Comparison of ENCODE assay signal across 8 mouse cellular contexts in the genomic region with DNA sequence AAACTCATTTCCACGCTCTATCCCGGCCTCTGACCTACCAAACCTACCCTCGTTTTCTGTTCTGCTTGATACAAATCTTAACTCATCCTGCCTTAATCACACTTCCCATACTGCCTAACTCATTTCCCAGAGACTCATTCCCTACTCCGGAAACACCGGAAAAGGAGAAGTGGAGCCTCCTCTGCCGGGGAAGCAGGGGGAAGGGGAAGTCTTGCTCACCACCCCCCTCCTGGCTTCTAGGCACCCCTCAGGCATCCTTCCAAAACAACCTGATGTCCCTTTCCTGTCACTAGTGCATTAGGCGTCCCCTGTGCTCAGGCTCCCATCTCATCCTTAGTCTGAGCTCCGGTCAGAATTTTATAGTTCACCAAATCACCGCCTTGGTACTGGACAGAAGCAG. TPM values are rescaled to one million over a fixed set of nuclear protein-coding genes. Genes with fewer than 3 reads are reported as not detected.
DNase-seq lines count a peak whose midpoint lies in the region; ATAC-seq and TF ChIP-seq lines count a peak whose summit lies in the region.

No protein-coding gene starts in this region.

- WGBS in forebrain, postnatal 0 days = 57% methylated on average over 9 of the region's 9 CpGs
- WGBS in intestine, embryonic 14.5 days = 68% methylated on average over 9 of the region's 9 CpGs
- WGBS in lung, embryonic 15.5 days = 53% methylated on average over 9 of the region's 9 CpGs
- WGBS in thymus, adult 2 months = 88% methylated on average over 9 of the region's 9 CpGs

- no peaks in the 10 kb centered on the region for H3K9me3 ChIP-seq in forebrain, postnatal 0 days (ENCODE audit: low read length)
- no peaks in the 10 kb centered on the region for H3K9me3 ChIP-seq in intestine, embryonic 14.5 days (ENCODE audit: control insufficient read depth, low read length)
- no peaks in the 10 kb centered on the region for H3K9me3 ChIP-seq in lung, embryonic 15.5 days

- no peak for ATAC-seq in forebrain, postnatal 0 days
- no peak for ATAC-seq in intestine, embryonic 14.5 days (replicated peaks; ENCODE audit: low FRiP score, low TSS enrichment, low read depth)
- ATAC-seq in lung, embryonic 15.5 days (ENCODE audit: borderline replicate concordance, extremely low read depth, low FRiP score, low TSS enrichment) = no peak

- H3K4me2 ChIP-seq in forebrain, postnatal 0 days (ENCODE audit: low read depth) = peak overlapping the region; percentile 30
- H3K4me2 ChIP-seq in intestine, embryonic 14.5 days (ENCODE audit: low read length) = peak overlapping the region; percentile 20
- H3K4me2 ChIP-seq in lung, embryonic 15.5 days = peak overlapping the region; percentile 37

- peaks cover 49% of the 10 kb centered on the region for H3K4me1 ChIP-seq in bone marrow macrophage, adult 2 months (ENCODE audit: control insufficient read depth, insufficient read depth, low read length)
- H3K4me1 ChIP-seq in forebrain, postnatal 0 days (ENCODE audit: insufficient read depth) = peaks cover 18% of the 10 kb centered on the region
- H3K4me1 ChIP-seq in intestine, embryonic 14.5 days (replicated peaks; ENCODE audit: control insufficient read depth, insufficient read depth, low read length) = peaks cover 47% of the 10 kb centered on the region
- H3K4me1 ChIP-seq in lung, embryonic 15.5 days = peaks cover 56% of the 10 kb centered on the region
- H3K4me1 ChIP-seq in thymus, adult 2 months (replicated peaks; ENCODE audit: control insufficient read depth, insufficient read depth, low read length) = peaks cover 20% of the 10 kb centered on the region

- peak overlapping the region; percentile 26 for H3K4me3 ChIP-seq in bone marrow macrophage, adult 2 months (ENCODE audit: insufficient read depth, low read length)
- no peak overlapping the region for H3K4me3 ChIP-seq in forebrain, postnatal 0 days (ENCODE audit: low read depth, low read length)
- 0 out of 2 replicates have a peak overlapping the region, but pooled peaks have one; percentile 4 for H3K4me3 ChIP-seq in intestine, embryonic 14.5 days (ENCODE audit: low read depth, low read length)
- H3K4me3 ChIP-seq in lung, embryonic 15.5 days = peak overlapping the region; percentile 14; the same call in 1 of the 2 replicates
- H3K4me3 ChIP-seq in thymus, adult 2 months (ENCODE audit: control insufficient read depth, insufficient read depth, low read length) = no peak overlapping the region

- no peak for DNase-seq in forebrain, postnatal 0 days
- no peak for DNase-seq in intestine, embryonic 14.5 days (ENCODE audit: low spot score)
- DNase-seq in retina, embryonic 14.5 days (ENCODE audit: low spot score) = no peak
- DNase-seq in thymus, adult 2 months = no peak
- DNase-seq in left cerebral cortex, adult 8-10 months (ENCODE audit: low spot score in 2 of 2) = no peak
- DNase-seq in retina, postnatal 1 day = no peak

- TF ChIP-seq POLR2A in bone marrow macrophage, adult 2 months (IDR thresholded peaks at IDR 0.05; ENCODE audit: borderline replicate concordance, low read depth, low read length) = no peak
- TF ChIP-seq POLR2A in thymus, adult 2 months (IDR thresholded peaks at IDR 0.05; ENCODE audit: control insufficient read depth, extremely low read depth, insufficient read depth, low read length, poor library complexity) = no peak

- no peaks in the 10 kb centered on the region for H3K36me3 ChIP-seq in forebrain, postnatal 0 days (ENCODE audit: insufficient read depth)
- peaks cover 12% of the 10 kb centered on the region for H3K36me3 ChIP-seq in intestine, embryonic 14.5 days (ENCODE audit: control insufficient read depth, insufficient read depth, low read length)
- H3K36me3 ChIP-seq in lung, embryonic 15.5 days = 0 out of 2 replicates have a peak, but pooled peaks cover 2% of the 10 kb centered on the region
- no peaks in the 10 kb centered on the region for H3K36me3 ChIP-seq in thymus, adult 2 months (ENCODE audit: control insufficient read depth, insufficient read depth, low read length)

- H3K27ac ChIP-seq in bone marrow macrophage, adult 2 months (ENCODE audit: insufficient read depth, low read depth, low read length) = peak overlapping the region; percentile 44
- H3K27ac ChIP-seq in forebrain, postnatal 0 days (ENCODE audit: low read depth, low read length) = peak overlapping the region; percentile 35; the same call in 1 of the 2 replicates
- H3K27ac ChIP-seq in intestine, embryonic 14.5 days (ENCODE audit: low read depth) = no peak overlapping the region
- peak overlapping the region; percentile 60 for H3K27ac ChIP-seq in lung, embryonic 15.5 days
- no peak overlapping the region for H3K27ac ChIP-seq in thymus, adult 2 months (ENCODE audit: control insufficient read depth, insufficient read depth, low read length)

- no peak for TF ChIP-seq CTCF in bone marrow macrophage, adult 2 months (IDR thresholded peaks at IDR 0.05; ENCODE audit: low read depth, low read length)
- TF ChIP-seq CTCF in forebrain, postnatal 0 days (IDR thresholded peaks at IDR 0.05; ENCODE audit: low read depth) = no peak
- no peak for TF ChIP-seq CTCF in thymus, adult 2 months (IDR thresholded peaks at IDR 0.05; ENCODE audit: borderline replicate concordance, control insufficient read depth, extremely low read depth, insufficient read depth, low read length, poor library complexity)

- H3K9ac ChIP-seq in forebrain, postnatal 0 days = 0 out of 2 replicates have a peak overlapping the region, but pooled peaks have one; percentile 10
- H3K9ac ChIP-seq in intestine, embryonic 14.5 days (ENCODE audit: low read length) = no peak overlapping the region
- no peak overlapping the region for H3K9ac ChIP-seq in lung, embryonic 15.5 days

- H3K27me3 ChIP-seq in forebrain, postnatal 0 days (ENCODE audit: insufficient read depth, low read length) = no peaks in the 10 kb centered on the region
- H3K27me3 ChIP-seq in intestine, embryonic 14.5 days (replicated peaks; ENCODE audit: control insufficient read depth, insufficient read depth, low read length) = no peaks in the 10 kb centered on the region
- H3K27me3 ChIP-seq in lung, embryonic 15.5 days = no peaks in the 10 kb centered on the region
- no peaks in the 10 kb centered on the region for H3K27me3 ChIP-seq in thymus, adult 2 months (ENCODE audit: control insufficient read depth, insufficient read depth, low read length)

RNA-seq across cellular contexts. Expression of gene Clic4, which starts 5.6 kb away (rescaled TPM):
- 121 and 131 TPM in 2 replicates for polyA plus RNA-seq in bone marrow macrophage, adult 2 months (2012; ENCODE audit: insufficient read depth, insufficient read length, missing spikeins)
- 44.0 and 65.2 TPM in 2 replicates for total RNA-seq in forebrain, postnatal 0 days (2014; rRNA removed)
- polyA plus RNA-seq in forebrain, postnatal 0 days (2015; fragmentation: Nextera tagmentation; extraction: Ambion mirVana) = 34.5 and 41.5 TPM in 2 replicates
- 107 and 114 TPM in 2 replicates for polyA plus RNA-seq in intestine, embryonic 14.5 days (2014; fragmentation: Nextera tagmentation; extraction: Ambion mirVana)
- 181 and 185 TPM in 2 replicates for polyA plus RNA-seq in lung, embryonic 15.5 days (2015; fragmentation: Nextera tagmentation; extraction: Ambion mirVana)
- polyA plus RNA-seq in thymus, adult 2 months (2012; rRNA removed) = 50.2 and 55.1 TPM in 2 replicates
- total RNA-seq in left cerebral cortex, adult 8-10 months (2022) = 10 to 100 TPM; 40.1 to 47.4 (median 42.7) TPM

Comparison
In these comparisons a context has a peak if more than half of its experiments do, and no peak if none do; other contexts are left out.
1. H3K27ac ChIP-seq: peak in bone marrow macrophage, adult 2 months (single experiment), forebrain, postnatal 0 days (single experiment) and lung, embryonic 15.5 days (single experiment); none in intestine, embryonic 14.5 days (single experiment) and thymus, adult 2 months (single experiment).
2. H3K4me3 ChIP-seq: peak in bone marrow macrophage, adult 2 months (single experiment), intestine, embryonic 14.5 days (single experiment) and lung, embryonic 15.5 days (single experiment); none in forebrain, postnatal 0 days (single experiment) and thymus, adult 2 months (single experiment).
3. Peak in every context shown above with its lines, with median percentiles within 50 percentile points of each other: H3K4me2 ChIP-seq.